Mouse (Mus musculus): ENCODE results near the gene Npl. TPM values are rescaled to one million over a fixed set of nuclear protein-coding genes. Genes with fewer than 3 reads are reported as not detected.
"Not testable (repeated sequence)": the region's sequence is repeated elsewhere in the genome, so short reads cannot be mapped to it uniquely, and the experiment has no call there.

Npl gene
- polyA plus RNA-seq, 1 experiment from 2014 or later: 5.3 TPM

- Histone ChIP-seq H3K9me3 (ENCODE audit: control insufficient read depth, low read length) (no peaks in the 10 kb centered on the region), H3K4me1 (replicated peaks; ENCODE audit: control insufficient read depth, insufficient read depth) (no peaks in the 10 kb centered on the region), H3K27me3 (ENCODE audit: control insufficient read depth, insufficient read depth, low read length) (no peaks in the 10 kb centered on the region), H3K36me3 (ENCODE audit: control insufficient read depth, insufficient read depth, low read length) (no peaks in the 10 kb centered on the region), H3K4me3 (ENCODE audit: low read depth, low read length) (no peak overlapping the region), H3K9ac (ENCODE audit: low read length) (no peak overlapping the region), H3K27ac (replicated peaks) (no peak overlapping the region), H3K4me2 (replicated peaks; ENCODE audit: low read depth) (no peak overlapping the region)
- 73% methylated on average over 4 of the region's 4 CpGs for WGBS
- ATAC-seq (ENCODE audit: low FRiP score, low TSS enrichment) (no peak), DNase-seq (ENCODE audit: low spot score) (no peak)
- no peak for TF ChIP-seq EP300 (optimal IDR thresholded peaks at IDR 0.05)
- TF ChIP-seq CTCF (IDR thresholded peaks at IDR 0.05; ENCODE audit: low read depth): no peak
Observed at GRCm38 (mm10) chr1:153489963-153490362, 59.9 kb downstream of the Npl start.

- no peak for ATAC-seq (ENCODE audit: low FRiP score, low TSS enrichment)
- H3K4me1 ChIP-seq (replicated peaks; ENCODE audit: control insufficient read depth, insufficient read depth): no peaks in the 10 kb centered on the region
- WGBS: 56% methylated on average over 2 of the region's 2 CpGs
- no peak for DNase-seq (ENCODE audit: low spot score)
- H3K4me2 ChIP-seq (replicated peaks; ENCODE audit: low read depth): no peak overlapping the region
- no peak overlapping the region for H3K9ac ChIP-seq (ENCODE audit: low read length)
- no peaks in the 10 kb centered on the region for H3K36me3 ChIP-seq (ENCODE audit: control insufficient read depth, insufficient read depth, low read length)
- TF ChIP-seq CTCF (IDR thresholded peaks at IDR 0.05; ENCODE audit: low read depth): no peak
- no peak for TF ChIP-seq EP300 (optimal IDR thresholded peaks at IDR 0.05)
- no peaks in the 10 kb centered on the region for H3K27me3 ChIP-seq (ENCODE audit: control insufficient read depth, insufficient read depth, low read length)
- H3K27ac ChIP-seq (replicated peaks): no peak overlapping the region
- no peak overlapping the region for H3K4me3 ChIP-seq (ENCODE audit: low read depth, low read length)
- no peaks in the 10 kb centered on the region for H3K9me3 ChIP-seq (ENCODE audit: control insufficient read depth, low read length)
Observed at GRCm38 (mm10) chr1:153489540-153489939, 60.3 kb downstream of the Npl start.

- H3K36me3 ChIP-seq (ENCODE audit: control insufficient read depth, insufficient read depth, low read length): no peaks in the 10 kb centered on the region
- H3K4me2 ChIP-seq (replicated peaks; ENCODE audit: low read depth): no peak overlapping the region
- peak; percentile 46 for TF ChIP-seq CTCF (IDR thresholded peaks at IDR 0.05; ENCODE audit: low read depth)
- TF ChIP-seq EP300 (optimal IDR thresholded peaks at IDR 0.05): no peak
- no peak overlapping the region for H3K9ac ChIP-seq (ENCODE audit: low read length)
- DNase-seq (ENCODE audit: low spot score): no peak
- H3K27me3 ChIP-seq (ENCODE audit: control insufficient read depth, insufficient read depth, low read length): no peaks in the 10 kb centered on the region
- ATAC-seq (ENCODE audit: low FRiP score, low TSS enrichment): no peak
- WGBS: 53% methylated on average over 7 of the region's 7 CpGs
- no peaks in the 10 kb centered on the region for H3K9me3 ChIP-seq (ENCODE audit: control insufficient read depth, low read length)
- no peak overlapping the region for H3K4me3 ChIP-seq (ENCODE audit: low read depth, low read length)
- H3K4me1 ChIP-seq (replicated peaks; ENCODE audit: control insufficient read depth, insufficient read depth): no peaks in the 10 kb centered on the region
- H3K27ac ChIP-seq (replicated peaks): no peak overlapping the region
Observed at GRCm38 (mm10) chr1:153489132-153489531, 60.7 kb downstream of the Npl start.

GRCm38 (mm10) chr1:153487500-153487879 lies 62.4 kb downstream of the Npl start, which contains the start of gene Dhx9:
Gene Dhx9, minus strand, starts transcription at chr1:153487660.
- H3K4me3 ChIP-seq (ENCODE audit: low read depth, low read length): peak within 1 kb of the TSS; percentile 97
- ATAC-seq (ENCODE audit: low FRiP score, low TSS enrichment) (peak; percentile 91), DNase-seq (ENCODE audit: low spot score) (peak; percentile 99)
- H3K36me3 ChIP-seq (ENCODE audit: control insufficient read depth, insufficient read depth, low read length): no peaks in the 10 kb centered on the region
- no peaks in the 10 kb centered on the region for H3K9me3 ChIP-seq (ENCODE audit: control insufficient read depth, low read length)
- H3K4me2 ChIP-seq (replicated peaks; ENCODE audit: low read depth): peak within 1 kb of the TSS; percentile 54
- H3K9ac ChIP-seq (ENCODE audit: low read length): peak within 1 kb of the TSS; percentile 95
- H3K27me3 ChIP-seq (ENCODE audit: control insufficient read depth, insufficient read depth, low read length): no peaks in the 10 kb centered on the region
- H3K27ac ChIP-seq (replicated peaks): peak within 1 kb of the TSS; percentile 90
- TF ChIP-seq CTCF (IDR thresholded peaks at IDR 0.05; ENCODE audit: low read depth): 0 out of 2 replicates have a peak, but pooled peaks have one; percentile 17
- TF ChIP-seq EP300 (optimal IDR thresholded peaks at IDR 0.05): no peak
- WGBS: under 1% methylated on average over 35 of the region's 35 CpGs
- no peaks in the 10 kb centered on the region for H3K4me1 ChIP-seq (replicated peaks; ENCODE audit: control insufficient read depth, insufficient read depth)

- no peak for TF ChIP-seq CTCF (IDR thresholded peaks at IDR 0.05; ENCODE audit: low read depth)
- TF ChIP-seq EP300 (optimal IDR thresholded peaks at IDR 0.05): no peak
- ATAC-seq (ENCODE audit: low FRiP score, low TSS enrichment) (peak; percentile 85), DNase-seq (ENCODE audit: low spot score) (peak; percentile 79)
- H3K9me3 ChIP-seq (ENCODE audit: control insufficient read depth, low read length): no peaks in the 10 kb centered on the region
- peak overlapping the region; percentile 95 for H3K9ac ChIP-seq (ENCODE audit: low read length)
- peak overlapping the region; percentile 54 for H3K4me2 ChIP-seq (replicated peaks; ENCODE audit: low read depth)
- H3K4me1 ChIP-seq (replicated peaks; ENCODE audit: control insufficient read depth, insufficient read depth): no peaks in the 10 kb centered on the region
- under 1% methylated on average over 48 of the region's 64 CpGs for WGBS
- peak overlapping the region; percentile 97 for H3K4me3 ChIP-seq (ENCODE audit: low read depth, low read length)
- no peaks in the 10 kb centered on the region for H3K36me3 ChIP-seq (ENCODE audit: control insufficient read depth, insufficient read depth, low read length)
- peak overlapping the region; percentile 90 for H3K27ac ChIP-seq (replicated peaks)
- no peaks in the 10 kb centered on the region for H3K27me3 ChIP-seq (ENCODE audit: control insufficient read depth, insufficient read depth, low read length)
Observed at GRCm38 (mm10) chr1:153486767-153487499, 62.9 kb downstream of the Npl start.

- not testable (repeated sequence) for H3K27ac ChIP-seq (replicated peaks); H3K9ac ChIP-seq (ENCODE audit: low read length); H3K36me3 ChIP-seq (ENCODE audit: control insufficient read depth, insufficient read depth, low read length); ATAC-seq (ENCODE audit: low FRiP score, low TSS enrichment); DNase-seq (ENCODE audit: low spot score); H3K4me1 ChIP-seq (replicated peaks; ENCODE audit: control insufficient read depth, insufficient read depth); H3K9me3 ChIP-seq (ENCODE audit: control insufficient read depth, low read length); H3K27me3 ChIP-seq (ENCODE audit: control insufficient read depth, insufficient read depth, low read length)
- peak overlapping the region; percentile 97 for H3K4me3 ChIP-seq (ENCODE audit: low read depth, low read length)
- 6% methylated on average over 6 of the region's 6 CpGs for WGBS
- H3K4me2 ChIP-seq (replicated peaks; ENCODE audit: low read depth): peak overlapping the region; percentile 54
Observed at GRCm38 (mm10) chr1:153486120-153486519, 63.7 kb downstream of the Npl start.
